Mouse (Mus musculus) midbrain, embryonic 13.5 days (tissue): ENCODE data around the gene Lzts2. TPM values are rescaled to one million over a fixed set of nuclear protein-coding genes. Genes with fewer than 3 reads are reported as not detected.

Experiments
- ATAC-seq: fragments of 200-750 bp; cut with Nextera tagmentation; 2 replicates; pipeline ENCODE4 v1.8.0; 2017; ENCODE audit warnings: mild to moderate bottlenecking, moderate TSS enrichment, moderate library complexity
- H3K27ac ChIP-seq: fragments of 300-500 bp; sonication (generic); 2 replicates; pipeline ENCODE4 v1.5.1; 2015; ENCODE audit warnings: inconsistent platforms, mild to moderate bottlenecking, moderate library complexity
- H3K27me3 ChIP-seq: fragments of 300-500 bp; sonication (generic); 2 replicates; pipeline ENCODE4 v1.6.1; 2015; ENCODE audit warnings: mild to moderate bottlenecking, inconsistent platforms
- H3K36me3 ChIP-seq: fragments of 300-500 bp; sonication (generic); 2 replicates; pipeline ENCODE4 v1.6.1; 2015; ENCODE audit warnings: mild to moderate bottlenecking, inconsistent platforms
- H3K4me1 ChIP-seq: fragments of 300-500 bp; sonication (generic); replicated peaks from 2 replicates; pipeline ENCODE4 v1.6.1; 2015; ENCODE audit warnings: inconsistent platforms
- H3K4me2 ChIP-seq: fragments of 300-500 bp; sonication (generic); replicated peaks from 2 replicates; pipeline ENCODE4 v1.6.1; 2015; ENCODE audit warnings: moderate library complexity, mild to moderate bottlenecking, inconsistent platforms
- H3K4me3 ChIP-seq: fragments of 300-500 bp; sonication (generic); replicated peaks from 2 replicates; pipeline ENCODE4 v1.5.1; 2015; ENCODE audit warnings: mild to moderate bottlenecking, inconsistent platforms
- H3K9ac ChIP-seq: fragments of 300-500 bp; sonication (generic); replicated peaks from 2 replicates; pipeline ENCODE4 v1.6.1; 2015; ENCODE audit warnings: mild to moderate bottlenecking, inconsistent platforms
- H3K9me3 ChIP-seq: fragments of 300-500 bp; sonication (generic); 2 replicates; pipeline ENCODE4 v1.6.1; 2016; ENCODE audit warnings: mild to moderate bottlenecking, inconsistent platforms
- WGBS: fragments of 180-500 bp; shearing (Covaris S2); methylation state at CpG from one replicate; pipeline ENCODE4 v1.1.7; 2015; 5-methylcytosine and 5-hydroxymethylcytosine counted together
- polyA plus RNA-seq: library from polyadenylated mRNA; unstranded; fragments of >200 nt; fragmentation: Nextera tagmentation; extraction: Ambion mirVana; gene quantifications from 2 replicates; pipeline ENCODE4 v1.2.1, GENCODE M21; 2015

The Lzts2 gene
- polyA plus RNA-seq, 1 experiment from 2014 or later, result 30.9 TPM

DNA sequence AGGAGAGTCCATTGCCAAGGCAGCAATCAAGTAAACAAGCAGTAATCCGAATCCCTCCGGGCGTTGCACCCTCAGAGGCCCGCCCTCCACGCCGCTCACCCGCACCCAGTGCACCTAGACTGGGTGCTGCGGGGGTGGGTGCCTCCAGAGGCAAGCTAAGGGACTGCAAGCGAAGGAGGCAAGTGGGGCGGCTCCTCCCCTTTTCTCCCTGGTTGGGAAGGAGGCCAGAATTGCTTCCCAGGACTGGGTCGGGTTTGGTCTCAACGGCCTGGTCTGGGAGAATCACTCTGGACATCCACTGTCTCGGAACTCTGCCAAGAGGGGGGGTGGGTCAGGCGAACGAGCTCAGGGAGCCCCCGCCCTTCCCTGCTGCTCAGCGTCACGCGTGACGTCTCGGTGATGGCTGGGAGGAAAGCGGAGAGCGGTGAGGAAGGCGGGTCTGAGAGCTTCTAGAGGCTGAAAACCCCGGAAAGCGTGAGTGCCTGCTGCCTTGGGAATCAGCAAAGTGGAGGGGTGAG lies 33.3 kb downstream of the Lzts2 start, which contains the start of gene Sfxn3:
Sfxn3 (plus strand) TSS at position 87 of the 518 bp plus-strand sequence.
- H3K9ac ChIP-seq, result peak within 1 kb of the TSS; percentile 68
- peak within 1 kb of the TSS; percentile 87 for H3K27ac ChIP-seq
- peak within 1 kb of the TSS; percentile 49 for H3K4me3 ChIP-seq
- H3K9me3 ChIP-seq, result no peaks in the 10 kb centered on the region
- H3K4me1 ChIP-seq, result peaks cover 32% of the 10 kb centered on the region
- H3K36me3 ChIP-seq, result peaks cover 20% of the 10 kb centered on the region
- WGBS, result 0% methylated on average over 26 of the region's 26 CpGs
- peaks cover 22% of the 10 kb centered on the region for H3K27me3 ChIP-seq
- ATAC-seq, result peak; percentile 83
- H3K4me2 ChIP-seq, result peak within 1 kb of the TSS; percentile 71

GRCm38 (mm10) chr19:45047935-45048643 lies 33.9 kb downstream of the Lzts2 start:
- H3K4me2 ChIP-seq, result peak overlapping the region; percentile 71
- 44% methylated on average over 11 of the region's 11 CpGs for WGBS
- H3K27ac ChIP-seq, result peak overlapping the region; percentile 87
- peak; percentile 70 for ATAC-seq
- H3K9me3 ChIP-seq, result no peaks in the 10 kb centered on the region
- H3K4me1 ChIP-seq, result peaks cover 32% of the 10 kb centered on the region
- peaks cover 22% of the 10 kb centered on the region for H3K27me3 ChIP-seq
- H3K4me3 ChIP-seq, result peak overlapping the region; percentile 49
- peak overlapping the region; percentile 68 for H3K9ac ChIP-seq
- peaks cover 27% of the 10 kb centered on the region for H3K36me3 ChIP-seq

DNA sequence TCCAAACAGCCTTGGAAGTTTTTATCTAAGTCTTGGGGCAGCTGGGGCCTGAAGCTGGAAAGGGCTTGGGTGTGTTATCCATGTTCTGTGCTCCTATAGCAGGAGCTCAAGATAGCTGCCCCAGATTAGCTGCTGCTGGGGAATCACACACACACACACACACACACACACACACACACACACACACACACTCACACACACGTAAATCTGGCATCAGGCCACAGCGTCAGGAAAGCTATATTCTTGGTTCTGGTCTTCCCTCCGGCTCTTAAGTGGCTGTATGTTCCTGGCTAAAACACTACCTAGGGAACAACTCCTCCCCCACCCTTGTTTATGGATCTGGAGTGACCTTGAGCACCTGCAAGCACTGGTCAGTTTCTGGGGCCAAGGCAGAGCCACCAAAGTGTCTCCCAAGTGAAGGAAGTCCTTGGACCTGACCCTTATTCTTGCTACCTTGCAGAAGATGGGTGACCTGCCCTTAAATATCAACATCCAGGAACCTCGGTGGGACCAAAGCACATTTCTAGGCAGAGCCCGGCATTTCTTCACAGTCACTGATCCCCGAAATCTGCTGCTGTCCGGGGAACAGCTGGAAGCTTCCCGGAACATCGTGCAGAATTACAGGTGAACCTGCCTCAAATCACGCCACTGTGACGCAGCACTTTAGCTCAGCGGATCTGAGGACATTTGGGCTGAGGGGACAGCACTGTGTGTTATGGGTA lies 34.6 kb downstream of the Lzts2 start:
- Histone ChIP-seq H3K9me3 (no peaks in the 10 kb centered on the region), H3K36me3 (peaks cover 34% of the 10 kb centered on the region), H3K9ac (peak overlapping the region; percentile 68), H3K4me1 (peaks cover 32% of the 10 kb centered on the region), H3K4me3 (peak overlapping the region; percentile 49), H3K4me2 (peak overlapping the region; percentile 71), H3K27ac (peak overlapping the region; percentile 87), H3K27me3 (peaks cover 22% of the 10 kb centered on the region)
- 76% methylated on average over 12 of the region's 12 CpGs for WGBS
- no peak for ATAC-seq

- no peak for ATAC-seq
- WGBS, result 79% methylated on average over 9 of the region's 9 CpGs
- peaks cover 40% of the 10 kb centered on the region for H3K36me3 ChIP-seq
- peak overlapping the region; percentile 49; the same call in 1 of the 2 replicates for H3K4me3 ChIP-seq
- no peak overlapping the region for H3K27ac ChIP-seq
- H3K27me3 ChIP-seq, result peaks cover 18% of the 10 kb centered on the region
- peaks cover 32% of the 10 kb centered on the region for H3K4me1 ChIP-seq
- no peak overlapping the region for H3K9ac ChIP-seq
- peak overlapping the region; percentile 71; the same call in 1 of the 2 replicates for H3K4me2 ChIP-seq
- H3K9me3 ChIP-seq, result no peaks in the 10 kb centered on the region
Measured at GRCm38 (mm10) chr19:45049523-45049922, 35.3 kb downstream of the Lzts2 start.

- Histone ChIP-seq H3K9ac (no peak overlapping the region), H3K27me3 (no peaks in the 10 kb centered on the region), H3K4me2 (no peak overlapping the region), H3K4me3 (no peak overlapping the region), H3K36me3 (peaks cover 50% of the 10 kb centered on the region), H3K9me3 (no peaks in the 10 kb centered on the region), H3K27ac (no peak overlapping the region), H3K4me1 (peaks cover 34% of the 10 kb centered on the region)
- WGBS, result 90% methylated on average over 8 of the region's 8 CpGs
- ATAC-seq, result no peak
Measured at GRCm38 (mm10) chr19:45053451-45053850, 39.2 kb downstream of the Lzts2 start.

DNA sequence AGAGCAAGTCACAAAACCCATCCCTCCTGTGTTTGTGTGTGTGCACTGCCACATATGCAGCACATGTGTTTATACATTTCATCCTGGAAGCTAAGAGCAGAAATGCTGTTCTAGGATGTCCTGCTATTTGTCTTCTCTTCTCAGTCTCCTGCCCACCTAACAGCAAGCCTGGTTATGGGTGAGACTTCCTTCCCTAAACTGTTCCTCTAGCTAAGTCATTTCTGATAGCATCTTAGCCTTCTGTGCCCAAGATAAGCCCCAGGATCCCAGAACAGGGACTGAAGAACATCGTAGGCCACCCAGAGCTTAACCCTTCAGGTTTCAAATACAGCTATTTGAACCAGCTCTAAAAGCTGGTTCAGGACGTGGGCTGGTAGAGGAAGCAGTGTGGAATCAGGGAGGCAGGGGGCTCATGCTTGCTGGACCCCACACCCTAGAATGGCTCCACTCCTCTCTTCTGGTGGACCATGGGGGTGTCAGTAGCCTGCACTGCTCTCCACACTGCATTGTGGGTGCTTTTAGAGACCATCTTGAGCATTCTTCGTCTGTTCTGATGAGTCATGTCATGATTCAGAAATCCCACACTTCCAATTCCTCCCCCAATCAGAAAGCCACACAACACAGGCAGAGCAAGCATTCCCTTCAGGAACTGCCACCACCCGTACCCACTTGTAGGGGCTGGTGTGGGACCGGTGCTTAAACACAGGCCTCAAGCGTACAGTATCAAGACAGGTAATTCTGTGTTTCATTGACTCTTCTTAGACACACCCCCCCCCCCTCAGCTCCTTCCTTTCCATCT lies 40.9 kb downstream of the Lzts2 start:
- no peak overlapping the region for H3K27ac ChIP-seq
- H3K4me1 ChIP-seq, result peaks cover 28% of the 10 kb centered on the region
- no peaks in the 10 kb centered on the region for H3K27me3 ChIP-seq
- no peak overlapping the region; the same call in 1 of the 2 replicates for H3K9ac ChIP-seq
- ATAC-seq, result no peak
- no peak overlapping the region for H3K4me3 ChIP-seq
- no peaks in the 10 kb centered on the region for H3K9me3 ChIP-seq
- H3K4me2 ChIP-seq, result no peak overlapping the region
- peaks cover 47% of the 10 kb centered on the region for H3K36me3 ChIP-seq
- 87% methylated on average over 6 of the region's 6 CpGs for WGBS

DNA sequence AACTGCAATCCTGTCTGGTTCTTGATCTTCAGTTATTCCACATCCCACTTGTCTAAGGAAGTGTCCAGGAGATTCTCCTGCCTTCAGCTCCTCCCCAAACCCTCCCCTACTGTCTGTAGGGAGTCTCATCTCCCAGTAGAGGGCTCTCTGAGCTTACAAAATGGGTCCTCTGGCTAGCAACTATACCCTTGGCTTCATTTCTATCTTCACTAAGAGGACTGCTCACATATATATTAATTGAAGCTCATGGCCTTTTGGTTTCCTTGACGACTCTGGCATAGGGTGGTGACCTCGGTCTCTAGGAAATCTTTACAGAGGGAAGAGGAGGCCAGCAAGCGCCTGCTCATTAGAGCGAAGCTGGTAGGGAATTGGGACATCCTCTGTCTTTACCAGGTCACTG lies 42.1 kb downstream of the Lzts2 start:
- Histone ChIP-seq H3K27me3 (no peaks in the 10 kb centered on the region), H3K36me3 (peaks cover 36% of the 10 kb centered on the region), H3K9ac (no peak overlapping the region), H3K27ac (no peak overlapping the region; the same call in 1 of the 2 replicates), H3K9me3 (no peaks in the 10 kb centered on the region), H3K4me2 (0 out of 2 replicates have a peak overlapping the region, but pooled peaks have one; percentile 86), H3K4me3 (no peak overlapping the region), H3K4me1 (peaks cover 28% of the 10 kb centered on the region)
- WGBS, result 51% methylated on average over 4 of the region's 4 CpGs
- no peak for ATAC-seq

- Histone ChIP-seq H3K36me3 (peaks cover 33% of the 10 kb centered on the region), H3K9ac (peak overlapping the region; percentile 90), H3K27ac (peak overlapping the region; percentile 98), H3K9me3 (no peaks in the 10 kb centered on the region), H3K27me3 (no peaks in the 10 kb centered on the region), H3K4me2 (peak overlapping the region; percentile 86), H3K4me1 (peaks cover 28% of the 10 kb centered on the region), H3K4me3 (peak overlapping the region; percentile 68)
- ATAC-seq, result no peak
- 83% methylated on average over 7 of the region's 7 CpGs for WGBS
Measured at GRCm38 (mm10) chr19:45056908-45057698, 42.9 kb downstream of the Lzts2 start.

GRCm38 (mm10) chr19:45057724-45058112 lies 43.5 kb downstream of the Lzts2 start:
- Histone ChIP-seq H3K27me3 (peaks cover 5% of the 10 kb centered on the region; the same call in 1 of the 2 replicates), H3K4me3 (peak overlapping the region; percentile 68), H3K27ac (peak overlapping the region; percentile 98), H3K9me3 (no peaks in the 10 kb centered on the region), H3K36me3 (peaks cover 27% of the 10 kb centered on the region), H3K4me2 (peak overlapping the region; percentile 86), H3K4me1 (peaks cover 28% of the 10 kb centered on the region), H3K9ac (peak overlapping the region; percentile 90)
- ATAC-seq, result no peak
- 54% methylated on average over 7 of the region's 7 CpGs for WGBS

DNA sequence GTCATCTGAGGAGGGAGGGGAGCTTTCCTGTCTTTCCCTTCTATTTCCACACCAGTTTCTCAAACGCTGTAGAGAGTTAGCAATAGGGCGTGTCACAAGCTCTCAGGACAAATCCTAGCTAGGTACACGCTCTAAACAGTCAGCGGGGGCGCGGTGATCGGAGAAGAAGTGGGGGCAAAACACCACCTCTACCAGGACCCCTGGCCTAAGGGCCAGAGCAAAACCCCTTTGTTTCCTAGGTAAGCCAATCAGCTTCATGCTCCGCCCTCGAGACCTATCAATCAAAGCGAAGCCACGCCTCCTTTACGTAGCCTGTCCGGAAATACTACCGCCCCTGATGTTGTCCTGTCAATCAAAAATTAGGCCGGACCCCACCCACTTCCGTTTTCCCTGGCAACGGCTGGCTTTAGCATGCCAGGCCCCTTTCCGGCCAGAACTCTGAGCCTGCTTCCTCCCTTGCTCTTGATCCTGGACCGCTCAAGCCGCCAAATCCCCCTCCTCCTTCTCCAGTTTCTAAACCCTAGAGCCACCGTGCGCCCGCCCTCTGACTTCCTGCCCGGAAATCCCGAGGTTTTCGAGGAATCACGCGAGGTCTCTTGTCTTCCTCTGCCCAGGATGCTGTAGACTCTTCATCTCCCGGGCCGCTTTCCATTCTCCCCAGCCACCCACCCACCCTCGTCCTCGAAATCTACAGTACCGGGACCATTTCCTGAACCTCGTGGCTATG lies 44.1 kb downstream of the Lzts2 start:
- ATAC-seq, result peak; percentile 94
- Histone ChIP-seq H3K36me3 (peaks cover 21% of the 10 kb centered on the region), H3K27ac (peak overlapping the region; percentile 98), H3K4me2 (peak overlapping the region; percentile 86), H3K9ac (peak overlapping the region; percentile 90), H3K9me3 (no peaks in the 10 kb centered on the region), H3K4me1 (peaks cover 28% of the 10 kb centered on the region), H3K4me3 (peak overlapping the region; percentile 68), H3K27me3 (peaks cover 5% of the 10 kb centered on the region; the same call in 1 of the 2 replicates)
- under 1% methylated on average over 34 of the region's 34 CpGs for WGBS
